Mouse (Mus musculus) splenic B cell, adult 2 months (primary cell): ENCODE data around the gene Trabd2b.

Experiments
- DNase-seq: peaks from one replicate; pipeline ENCODE4 v3.0.0-alpha.2; 2011; ENCODE audit warnings: low read depth, low spot score
- H3K27me3 ChIP-seq: 2 replicates; pipeline ENCODE4 v1.6.1; 2012; ENCODE audit warnings: mild to moderate bottlenecking, low read length, moderate library complexity, mixed read lengths; ENCODE audit not compliant: control insufficient read depth, poor library complexity, insufficient read depth, severe bottlenecking
- H3K36me3 ChIP-seq: 2 replicates; pipeline ENCODE4 v1.6.1; 2012; ENCODE audit warnings: mild to moderate bottlenecking, low read length, moderate library complexity, mixed read lengths; ENCODE audit not compliant: control insufficient read depth, poor library complexity, insufficient read depth, severe bottlenecking

The Trabd2b gene

GRCm38 (mm10) chr4:114481518-114481917 lies 75.0 kb downstream of the Trabd2b start:
- no peak for DNase-seq
- Histone ChIP-seq H3K36me3 (no peaks in the 10 kb centered on the region), H3K27me3 (no peaks in the 10 kb centered on the region)

- no peaks in the 10 kb centered on the region for H3K27me3 ChIP-seq
- no peaks in the 10 kb centered on the region for H3K36me3 ChIP-seq
- DNase-seq: no peak
Observed at GRCm38 (mm10) chr4:114484173-114484572, 77.6 kb downstream of the Trabd2b start.

DNA sequence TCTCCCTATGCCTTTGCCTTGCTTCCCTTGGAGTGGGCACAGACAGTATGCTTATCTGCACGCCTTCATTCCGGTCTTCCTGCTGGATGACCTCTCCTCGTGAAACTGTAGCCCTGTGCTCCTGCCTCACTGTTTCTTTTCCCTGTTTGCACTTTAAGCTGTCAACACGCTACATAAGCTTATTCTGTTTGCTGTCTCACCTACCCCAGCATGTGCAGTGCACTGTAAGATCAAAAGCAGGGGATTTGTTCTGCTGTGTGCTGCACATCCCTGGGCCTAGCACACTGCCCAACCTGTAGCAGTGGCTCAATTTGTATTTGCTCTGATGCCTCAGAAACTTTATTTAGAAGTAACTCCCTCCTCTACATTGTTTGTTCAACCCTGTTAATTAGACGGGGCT lies 79.5 kb downstream of the Trabd2b start:
- DNase-seq: no peak
- no peaks in the 10 kb centered on the region for H3K36me3 ChIP-seq
- no peaks in the 10 kb centered on the region for H3K27me3 ChIP-seq

- Histone ChIP-seq H3K36me3 (no peaks in the 10 kb centered on the region), H3K27me3 (no peaks in the 10 kb centered on the region)
- DNase-seq: no peak
Observed at GRCm38 (mm10) chr4:114486885-114487531, 80.5 kb downstream of the Trabd2b start.

DNA sequence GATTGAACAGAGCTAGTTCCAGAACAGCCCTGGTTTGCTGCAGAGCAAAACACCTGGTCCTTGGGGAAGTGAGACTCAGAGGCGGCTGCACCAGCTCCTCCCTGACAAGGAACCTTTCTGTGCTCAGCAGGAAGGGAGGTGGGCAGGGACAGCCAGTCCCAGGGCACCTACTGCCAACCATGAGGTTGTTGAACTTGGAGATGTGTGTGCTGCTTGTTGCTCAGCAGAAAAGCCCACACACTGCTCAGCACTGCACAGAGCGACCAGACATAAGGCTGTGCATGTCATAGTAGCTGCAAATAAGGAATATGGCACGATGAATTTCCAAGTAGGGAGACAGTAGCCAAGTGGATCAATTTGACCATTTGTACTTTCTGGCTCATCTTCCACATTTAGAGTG lies 81.2 kb downstream of the Trabd2b start:
- Histone ChIP-seq H3K36me3 (no peaks in the 10 kb centered on the region), H3K27me3 (no peaks in the 10 kb centered on the region)
- no peak for DNase-seq

DNA sequence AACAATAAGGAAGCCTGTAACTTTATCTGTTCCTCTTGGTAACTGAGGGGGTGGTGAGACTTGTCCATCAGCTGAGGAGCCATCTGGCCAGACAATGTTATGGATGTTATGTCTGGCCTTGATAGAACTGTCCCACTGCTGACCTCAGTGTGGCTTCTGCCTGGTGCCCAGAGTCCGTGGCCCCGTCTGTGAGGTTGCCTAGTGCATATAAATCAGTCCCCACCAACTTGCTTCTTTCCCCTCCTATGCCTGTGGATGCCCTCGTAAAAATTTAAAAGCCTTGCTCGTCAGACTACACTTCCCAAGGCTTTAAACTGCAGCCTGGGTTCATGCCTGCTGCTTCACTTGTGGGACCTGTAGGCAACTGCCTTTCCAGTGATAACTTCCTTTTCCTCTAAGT lies 85.6 kb downstream of the Trabd2b start:
- H3K36me3 ChIP-seq: no peaks in the 10 kb centered on the region
- no peak for DNase-seq
- H3K27me3 ChIP-seq: no peaks in the 10 kb centered on the region

- DNase-seq: no peak
- Histone ChIP-seq H3K27me3 (no peaks in the 10 kb centered on the region), H3K36me3 (no peaks in the 10 kb centered on the region)
Observed at GRCm38 (mm10) chr4:114494035-114494434, 87.5 kb downstream of the Trabd2b start.

GRCm38 (mm10) chr4:114495688-114496426 lies 89.3 kb downstream of the Trabd2b start:
- Histone ChIP-seq H3K36me3 (no peaks in the 10 kb centered on the region), H3K27me3 (no peaks in the 10 kb centered on the region; the same call in 1 of the 2 replicates)

GRCm38 (mm10) chr4:114499650-114500049 lies 93.1 kb downstream of the Trabd2b start:
- DNase-seq: no peak

More at GRCm38 (mm10) chr4:114495688-114496426, 89.3 kb downstream of the Trabd2b start:
- DNase-seq: no peak

GRCm38 (mm10) chr4:114500317-114500716 lies 93.8 kb downstream of the Trabd2b start:
- Histone ChIP-seq H3K36me3 (no peaks in the 10 kb centered on the region), H3K27me3 (no peaks in the 10 kb centered on the region; the same call in 1 of the 2 replicates)
- no peak for DNase-seq

More at GRCm38 (mm10) chr4:114499650-114500049, 93.1 kb downstream of the Trabd2b start:
- no peaks in the 10 kb centered on the region; the same call in 1 of the 2 replicates for H3K27me3 ChIP-seq
- no peaks in the 10 kb centered on the region for H3K36me3 ChIP-seq

- H3K27me3 ChIP-seq: no peaks in the 10 kb centered on the region; the same call in 1 of the 2 replicates
- no peak for DNase-seq
Observed at GRCm38 (mm10) chr4:114501048-114501447, 94.5 kb downstream of the Trabd2b start.

GRCm38 (mm10) chr4:114501611-114502010 lies 95.1 kb downstream of the Trabd2b start:
- no peak for DNase-seq
- no peaks in the 10 kb centered on the region; the same call in 1 of the 2 replicates for H3K27me3 ChIP-seq

More at GRCm38 (mm10) chr4:114501048-114501447, 94.5 kb downstream of the Trabd2b start:
- H3K36me3 ChIP-seq: no peaks in the 10 kb centered on the region

GRCm38 (mm10) chr4:114504227-114505041 lies 97.9 kb downstream of the Trabd2b start:
- Histone ChIP-seq H3K36me3 (no peaks in the 10 kb centered on the region), H3K27me3 (no peaks in the 10 kb centered on the region)
- DNase-seq: no peak

More at GRCm38 (mm10) chr4:114501611-114502010, 95.1 kb downstream of the Trabd2b start:
- no peaks in the 10 kb centered on the region for H3K36me3 ChIP-seq

- DNase-seq: no peak
- H3K27me3 ChIP-seq: no peaks in the 10 kb centered on the region
- H3K36me3 ChIP-seq: no peaks in the 10 kb centered on the region
Observed at GRCm38 (mm10) chr4:114509601-114510000, 103.1 kb downstream of the Trabd2b start.
